Mouse (Mus musculus) left cerebral cortex, postnatal 25 days (tissue): ENCODE measurements around the gene Mylip. TPM values are rescaled to one million over a fixed set of nuclear protein-coding genes. Genes with fewer than 3 reads are reported as not detected.

Experiments used
- DNase-seq, 2 experiments: peaks; one replicate each; pipeline ENCODE4 v3.0.0; 2022; ENCODE audit warnings: low spot score in 2 of 2, mixed read lengths in 1 of 2
- intact Hi-C: fragments of 180-260 bp; cut with DNase I; formaldehyde crosslinking; loops from one replicate; pipeline ENCODE4 v1.15.1; 2025
- total RNA-seq, 2 experiments: library from RNA; stranded (reverse); gene quantifications; 2 replicates each; pipeline ENCODE4 v1.2.3; 2021

Gene Mylip
- total RNA-seq, 2 experiments from 2014 or later, result 16.0 to 17.9 TPM

DNA sequence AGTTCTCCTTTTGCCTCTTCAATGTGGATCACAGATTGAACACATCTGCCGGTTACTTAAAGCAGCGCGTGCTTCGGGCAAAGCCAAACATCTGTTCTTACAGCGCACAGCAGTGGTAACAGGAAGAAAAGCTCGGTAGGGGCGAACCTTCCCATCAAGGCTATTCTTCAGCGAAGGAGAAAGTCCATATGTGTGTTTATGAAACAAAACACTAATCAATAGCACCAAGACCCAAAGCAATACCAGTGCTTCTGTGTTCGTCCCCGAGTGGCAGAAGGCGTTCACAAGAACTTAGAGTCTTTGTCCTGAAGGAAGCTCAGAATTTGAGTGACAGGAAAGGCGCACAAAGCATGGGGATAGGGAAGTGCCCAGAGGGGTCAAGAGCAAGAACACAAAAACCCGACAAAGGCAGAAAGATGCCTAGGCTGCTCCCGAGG lies 27.1 kb downstream of the Mylip start:
- intact Hi-C loops, result no loop called here

DNA sequence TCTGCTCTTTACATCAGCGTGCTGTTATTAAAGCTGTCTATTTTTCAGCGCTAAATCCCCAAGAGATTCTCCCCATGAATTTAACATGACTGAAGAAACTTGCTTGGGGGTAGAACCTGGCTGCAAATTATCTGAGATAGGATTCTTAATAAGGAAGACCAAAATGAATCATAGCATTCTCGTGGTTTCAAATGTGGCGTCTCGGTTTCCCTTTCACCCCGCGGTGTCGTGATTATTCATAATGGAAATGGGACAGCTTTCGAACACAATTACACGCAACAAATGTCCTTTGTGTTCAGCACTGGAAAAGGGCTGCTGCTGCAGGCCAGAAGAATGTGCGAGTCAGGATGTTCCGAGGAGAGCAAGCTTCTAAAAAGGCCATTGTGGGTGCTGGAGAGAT lies 29.4 kb downstream of the Mylip start:
- intact Hi-C loops, result no loop called here
- no peak for DNase-seq

More for the DNA sequence above, 27.1 kb downstream of the Mylip start:
- no peak for DNase-seq

DNA sequence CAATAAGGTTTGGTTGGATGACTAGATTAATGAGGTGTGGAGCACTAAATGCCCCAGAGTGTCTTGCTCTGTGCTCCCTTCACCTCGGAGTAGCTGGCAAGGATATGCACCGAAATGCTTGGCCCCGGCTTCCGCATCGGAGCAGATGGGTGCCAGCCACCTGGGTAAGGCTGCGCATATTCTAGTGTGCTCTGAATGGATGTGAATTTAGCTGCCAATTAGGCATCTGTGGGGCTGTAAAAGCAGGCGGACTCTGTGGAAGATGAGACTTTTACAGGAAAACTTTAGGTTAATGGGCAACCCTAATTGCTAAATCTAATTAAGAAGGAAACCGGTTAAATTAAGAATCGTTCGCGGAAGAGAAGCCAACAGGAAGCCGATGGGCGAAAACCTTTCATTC lies 32.7 kb downstream of the Mylip start:
- intact Hi-C loops, result no loop called here
- no peak for DNase-seq

DNA sequence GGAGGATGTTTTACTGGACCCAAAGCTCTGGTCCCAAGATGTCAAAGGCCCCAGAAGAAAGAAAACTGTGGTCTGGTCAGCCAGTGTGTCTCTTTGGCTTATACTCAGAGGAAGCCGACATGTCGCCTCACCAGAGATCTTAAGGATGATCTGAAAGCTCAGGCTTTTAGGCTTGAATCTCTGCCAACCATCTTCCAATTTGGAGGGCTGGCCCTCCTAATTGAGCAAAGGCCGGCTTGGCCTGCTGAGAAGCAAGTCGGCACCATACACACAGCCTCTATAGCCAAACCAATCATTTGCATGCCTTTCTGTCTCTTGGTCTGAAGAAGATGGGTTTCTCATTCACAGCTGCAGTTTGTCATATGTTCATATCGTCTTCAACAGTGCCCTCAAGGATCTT lies 33.2 kb downstream of the Mylip start:
- DNase-seq, result no peak
- intact Hi-C loops, result no loop called here

DNA sequence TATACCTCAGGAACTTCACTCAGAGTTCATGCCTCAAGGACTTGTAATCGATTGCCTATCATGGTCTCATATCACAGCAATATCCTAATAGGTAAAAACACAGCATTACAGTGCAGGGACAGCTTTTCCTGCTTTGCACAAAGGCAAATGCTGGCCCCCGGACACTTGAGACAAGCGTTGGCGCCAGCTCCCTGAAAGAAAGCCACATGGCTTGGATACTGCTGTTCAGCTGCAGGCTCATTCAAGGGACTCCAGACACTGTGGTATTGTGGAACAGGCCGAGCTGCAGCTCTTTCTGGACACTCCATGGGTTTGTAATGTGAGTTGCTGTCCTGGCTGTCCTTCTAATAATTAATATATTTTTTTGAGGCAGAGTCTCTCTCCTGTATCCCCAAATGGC lies 34.4 kb downstream of the Mylip start:
- intact Hi-C loops, result no loop called here
- DNase-seq, result no peak

DNA sequence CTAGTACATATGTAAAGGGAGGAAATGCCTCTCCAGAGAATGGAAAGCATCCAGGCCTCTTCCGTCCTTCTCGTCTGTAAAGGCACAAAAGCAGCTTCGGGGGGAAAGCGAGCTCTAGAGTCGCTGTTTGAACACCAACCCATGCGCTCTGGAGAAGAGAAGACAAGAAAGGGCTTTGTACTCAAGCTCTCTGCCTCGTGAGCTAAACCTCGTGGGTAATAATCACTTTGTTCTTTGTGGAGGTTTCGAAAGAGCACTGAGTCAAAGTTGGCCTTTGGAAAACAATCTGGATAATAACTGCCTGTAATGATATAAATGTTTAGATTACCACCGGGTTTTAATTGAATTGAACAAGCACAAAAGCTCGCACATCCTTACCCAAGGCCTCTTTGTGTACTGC lies 39.7 kb downstream of the Mylip start:
- intact Hi-C loops, result no loop called here
- DNase-seq, result no peak

DNA sequence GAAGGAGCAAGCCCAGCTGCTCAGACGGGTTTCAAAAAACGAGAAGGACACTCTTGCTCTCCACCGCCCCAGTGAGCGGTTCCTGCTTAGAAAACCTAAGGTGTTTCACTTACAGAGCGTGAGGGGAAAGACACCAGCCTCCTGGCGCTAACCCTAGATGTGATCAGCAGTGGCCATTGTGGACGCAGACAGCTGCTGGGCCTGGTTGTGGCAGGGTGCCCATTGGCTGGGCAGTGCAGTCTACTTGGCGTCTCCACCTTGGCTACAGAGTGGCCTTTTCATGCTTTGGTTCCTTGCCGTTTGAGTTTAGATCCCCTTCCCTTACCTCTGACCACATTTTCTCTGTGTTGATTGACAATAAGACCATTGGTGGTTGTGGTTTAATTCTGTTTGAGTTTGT lies 47.6 kb downstream of the Mylip start:
- DNase-seq, result no peak
- intact Hi-C loops, result no loop called here

DNA sequence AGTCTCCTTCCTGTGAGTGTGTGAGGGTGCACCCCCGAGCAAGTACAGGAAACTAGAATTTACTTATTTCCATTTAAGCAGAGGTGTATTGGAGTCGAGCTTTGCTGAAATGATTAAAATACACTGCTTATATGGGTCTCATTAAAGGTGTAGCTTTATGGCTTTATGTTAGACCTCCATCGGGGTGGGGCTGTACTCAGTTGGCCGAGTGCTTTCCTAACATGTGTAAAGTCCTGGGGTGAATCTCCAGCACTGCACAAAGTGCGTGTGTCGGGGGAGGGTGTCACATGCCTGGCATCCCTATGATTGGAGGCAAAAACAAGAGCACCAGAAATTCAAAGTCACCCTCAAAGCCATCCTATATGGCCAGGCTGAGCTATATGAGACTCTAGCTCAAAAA lies 49.3 kb downstream of the Mylip start:
- intact Hi-C loops, result no loop called here
- no peak for DNase-seq

DNA sequence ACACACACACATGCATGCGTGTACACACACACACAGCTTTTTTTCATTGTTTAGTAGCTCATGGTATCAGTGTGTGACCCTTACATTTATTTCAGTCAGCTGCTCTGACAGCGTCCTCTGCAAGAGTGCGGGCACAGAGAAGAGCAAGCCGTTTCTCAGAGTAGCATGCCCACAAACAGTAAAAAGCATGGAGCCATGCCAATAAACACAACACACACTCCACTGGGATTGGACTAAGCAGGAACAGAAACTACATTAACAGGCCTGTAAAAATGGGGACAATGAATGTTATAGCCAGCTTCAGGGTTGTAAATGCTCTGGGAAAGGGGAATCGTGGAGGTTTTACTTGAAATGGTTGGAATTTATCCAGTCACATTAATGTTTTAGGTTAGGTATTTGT lies 50.7 kb downstream of the Mylip start:
- intact Hi-C loops, result no loop called here
- DNase-seq, result no peak

DNA sequence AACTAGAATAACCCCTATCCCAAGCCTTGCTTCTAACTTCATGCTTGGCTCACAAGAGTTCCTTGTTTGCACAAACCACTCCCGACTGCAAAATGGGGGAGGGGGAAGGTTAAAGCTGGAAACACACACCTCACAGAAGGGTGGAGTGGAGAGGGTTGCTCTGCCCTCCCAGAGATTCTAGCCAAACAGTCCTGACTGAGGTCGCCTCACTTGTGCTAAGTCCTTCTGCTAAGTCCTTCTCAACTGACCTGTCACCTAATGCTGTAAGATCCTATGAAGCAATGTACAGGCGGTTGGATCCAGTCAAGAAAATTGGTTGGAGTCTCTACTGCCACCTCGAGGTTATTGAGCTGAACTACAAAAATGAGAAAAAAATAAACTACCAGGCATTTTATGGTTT lies 52.9 kb downstream of the Mylip start:
- intact Hi-C loops, result loop anchor here (2.0 kb wide), 1 partner anchor 412 kb away; no protein-coding TSS in a partner anchor
- no peak for DNase-seq

DNA sequence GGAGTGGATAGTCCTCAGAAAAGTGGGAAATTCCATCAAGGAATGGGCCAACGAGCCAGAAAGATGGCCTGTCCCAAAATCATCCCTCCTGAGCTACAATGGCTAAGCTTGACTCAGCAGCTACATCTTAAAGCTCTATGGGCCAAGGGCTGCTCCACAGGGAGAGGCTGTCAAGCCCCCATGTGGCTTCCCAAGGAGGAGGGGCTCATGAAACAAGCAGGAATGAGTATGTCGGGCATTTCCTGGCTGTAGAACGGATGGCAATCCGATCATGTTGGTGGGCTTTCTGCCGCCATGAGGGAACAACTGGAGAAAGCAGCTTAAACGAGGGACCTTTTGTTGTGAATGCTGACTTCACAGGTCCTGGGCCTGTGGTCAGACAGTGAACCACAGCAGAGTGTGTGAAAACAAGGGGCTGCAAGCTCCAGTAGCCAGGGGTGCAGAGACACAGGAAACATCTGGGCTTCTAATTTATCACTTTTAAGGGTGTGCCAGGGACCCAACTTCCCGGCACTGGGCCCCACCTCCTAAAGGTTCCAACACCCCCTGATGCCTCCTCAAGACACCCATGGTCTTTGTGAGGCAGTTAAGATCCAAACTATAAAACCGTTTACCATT lies 53.5 kb downstream of the Mylip start:
- intact Hi-C loops, result loop anchor here (2.0 kb wide), 1 partner anchor 412 kb away; no protein-coding TSS in a partner anchor
- DNase-seq, result no peak

DNA sequence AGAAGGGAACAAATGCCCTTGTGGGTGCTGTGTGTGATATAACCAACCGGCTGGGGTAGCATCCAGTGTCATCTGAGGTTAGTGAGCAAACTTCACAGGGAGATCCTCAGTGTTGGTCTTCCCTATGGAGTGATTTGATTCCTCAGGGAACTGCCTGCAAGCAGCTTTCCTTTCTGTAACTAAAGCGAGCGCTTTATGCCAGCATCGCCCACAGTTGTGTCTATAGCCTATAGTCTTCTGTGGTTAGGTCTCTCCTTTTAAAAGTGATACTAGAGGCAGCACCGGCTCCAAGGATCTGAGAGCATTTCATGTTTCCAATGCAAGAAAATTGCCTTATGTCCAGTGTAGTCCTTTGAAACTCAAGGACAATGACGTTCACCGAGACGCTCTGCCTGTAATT lies 54.7 kb downstream of the Mylip start:
- intact Hi-C loops, result no loop called here
- peak in 1 of 2 experiments; percentile 70 for DNase-seq

DNA sequence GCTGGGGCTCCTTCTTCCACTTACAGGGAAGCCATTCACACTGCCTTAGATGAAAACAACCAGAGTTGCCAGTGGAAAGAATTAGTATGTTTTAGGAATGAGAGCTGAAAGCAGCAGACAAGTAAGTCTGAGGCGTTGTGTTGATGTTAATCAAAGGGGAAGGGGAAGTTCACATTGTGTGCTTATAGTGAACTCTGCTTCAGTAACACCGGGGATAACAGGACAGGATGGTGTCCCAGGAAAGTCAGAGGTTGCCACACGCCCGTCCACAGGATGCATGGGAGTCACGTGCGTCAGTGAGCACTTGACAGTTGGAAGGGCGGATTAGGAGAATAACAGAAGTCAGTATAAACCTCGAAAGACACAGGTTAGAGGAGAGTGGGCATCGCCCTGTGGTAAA lies 55.1 kb downstream of the Mylip start:
- intact Hi-C loops, result no loop called here

DNA sequence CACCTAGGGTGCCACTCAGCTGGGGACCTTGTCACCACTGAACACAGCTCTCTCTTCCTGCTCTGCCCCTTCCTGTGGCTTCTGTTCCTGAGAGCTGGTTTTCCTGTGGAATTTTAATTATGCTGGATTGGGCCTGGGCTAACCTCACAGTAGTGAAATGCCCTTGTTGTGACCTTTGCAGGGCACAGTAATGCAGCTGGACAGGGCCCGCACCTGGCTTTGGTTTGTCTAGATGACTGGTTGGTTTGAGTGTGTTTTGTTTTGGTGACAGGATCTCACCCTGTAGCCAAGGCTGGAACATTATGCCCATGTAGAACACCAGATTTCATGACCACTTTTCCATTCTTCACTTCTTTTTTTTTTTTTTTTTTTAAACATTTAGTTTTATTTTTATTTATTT lies 57.1 kb downstream of the Mylip start:
- DNase-seq, result no peak
- intact Hi-C loops, result no loop called here

More for the DNA sequence above, 55.1 kb downstream of the Mylip start:
- no peak for DNase-seq

DNA sequence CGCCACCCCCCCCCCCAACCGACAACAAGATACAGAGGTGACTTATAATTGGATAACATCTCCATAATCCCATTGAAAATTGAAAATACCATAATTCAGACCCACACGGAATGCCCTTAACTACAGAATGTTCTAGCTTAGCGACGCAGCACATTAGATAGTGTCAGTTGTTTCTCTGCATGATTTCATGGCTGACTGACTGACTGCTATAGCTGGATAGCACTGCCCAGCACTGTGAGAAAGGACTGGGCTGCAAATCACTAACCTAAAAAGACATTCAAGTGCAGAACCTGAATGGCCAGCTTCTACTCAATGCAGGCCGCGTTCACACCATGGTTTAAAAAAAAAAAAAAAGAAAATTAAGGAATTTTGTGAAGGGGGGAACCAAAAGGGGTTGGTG lies 62.9 kb downstream of the Mylip start:
- intact Hi-C loops, result no loop called here
- no peak for DNase-seq

DNA sequence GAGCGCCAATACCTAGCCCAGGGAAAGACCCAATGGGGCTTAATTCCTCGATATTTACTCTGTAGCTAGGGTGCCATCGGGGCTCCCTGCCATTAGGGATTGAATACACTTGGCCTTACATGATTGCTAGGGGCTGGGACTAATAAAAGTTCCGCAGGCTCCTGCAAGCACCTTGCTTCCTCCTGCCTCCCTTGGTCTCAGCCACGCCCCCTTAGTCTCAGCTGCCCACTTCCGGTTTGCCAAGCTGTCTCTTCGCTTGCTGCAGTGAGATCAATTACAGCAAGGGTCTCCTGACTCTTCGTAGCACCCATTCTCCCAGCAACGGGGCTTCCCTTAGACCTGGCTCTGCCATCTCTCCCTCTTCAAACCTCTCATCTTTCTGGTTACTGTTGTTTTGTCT lies 63.5 kb downstream of the Mylip start:
- DNase-seq, result no peak
- intact Hi-C loops, result no loop called here

DNA sequence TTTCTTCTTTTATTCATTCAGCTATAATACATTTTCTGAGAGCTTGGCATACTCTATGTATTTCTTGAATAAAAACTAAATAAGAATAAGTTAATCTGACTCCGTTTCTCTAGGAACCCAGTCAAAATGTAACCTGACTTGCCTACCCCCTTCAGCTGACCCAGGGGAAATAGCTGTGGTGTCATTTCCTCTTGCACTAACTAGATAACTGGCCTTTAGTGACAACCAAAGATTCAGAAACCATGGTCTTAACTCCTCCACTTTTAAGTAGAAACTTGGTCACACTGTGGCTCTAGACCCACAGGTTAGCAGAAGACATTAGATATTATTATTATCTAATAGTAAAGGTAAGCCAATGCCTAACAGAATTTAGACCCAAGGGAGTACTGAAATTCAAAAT lies 64.5 kb downstream of the Mylip start:
- DNase-seq, result no peak
- intact Hi-C loops, result no loop called here

DNA sequence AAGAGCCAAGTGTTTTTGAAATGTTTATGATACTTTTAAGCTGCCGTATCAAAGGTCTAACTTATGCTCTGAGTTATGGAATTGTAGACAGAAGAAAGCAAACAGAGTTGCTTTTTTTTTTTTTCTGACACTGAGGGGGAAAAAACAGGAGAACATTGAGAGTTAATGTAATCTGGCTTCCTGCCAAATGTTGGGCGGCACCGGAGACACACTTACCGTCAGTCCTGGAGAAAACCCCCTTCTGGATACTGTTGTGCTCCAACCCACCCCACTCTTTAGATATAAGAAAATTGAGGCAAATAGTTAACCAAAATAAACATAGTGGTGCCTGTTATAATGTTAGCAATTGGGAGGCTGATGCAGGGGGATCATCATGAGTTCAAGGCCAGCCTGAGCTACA lies 65.1 kb downstream of the Mylip start:
- intact Hi-C loops, result no loop called here
- no peak for DNase-seq

DNA sequence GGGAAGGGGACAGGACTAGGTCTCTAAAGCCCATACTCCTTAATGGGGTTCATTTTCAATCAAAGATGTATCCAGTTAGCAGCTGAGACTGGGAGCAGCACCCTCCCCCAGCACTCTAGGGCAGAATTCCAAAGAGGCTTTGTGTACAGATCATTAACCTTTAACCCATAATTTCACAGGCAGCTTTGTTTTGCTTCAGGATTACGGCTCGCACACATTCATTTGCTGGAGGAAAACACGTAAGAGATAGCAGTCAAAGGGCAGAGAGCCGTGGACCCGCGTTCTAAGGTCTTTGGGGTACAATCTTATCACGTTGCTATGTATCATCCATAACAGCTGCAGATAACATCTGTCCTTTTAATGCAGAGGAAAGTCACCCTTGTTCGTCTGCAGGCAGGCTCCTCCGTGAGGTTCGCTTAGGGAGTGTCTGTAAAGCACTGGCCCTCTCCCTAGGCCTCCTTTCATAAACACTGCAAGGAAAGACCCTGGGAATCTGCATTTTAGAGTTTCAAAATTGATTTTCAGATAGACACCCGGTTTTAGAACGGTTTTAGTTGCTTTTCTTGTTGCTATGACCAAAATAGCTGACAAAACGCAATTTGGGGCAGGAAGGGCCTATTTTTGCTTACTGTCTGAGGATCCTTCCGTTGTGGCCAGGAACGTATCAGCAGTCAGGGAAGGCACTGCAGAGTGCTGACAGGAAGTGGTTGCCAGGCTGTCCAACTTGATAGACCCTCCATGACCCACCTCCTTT lies 65.7 kb downstream of the Mylip start:
- DNase-seq, result peak in 1 of 2 experiments; percentile 39

DNA sequence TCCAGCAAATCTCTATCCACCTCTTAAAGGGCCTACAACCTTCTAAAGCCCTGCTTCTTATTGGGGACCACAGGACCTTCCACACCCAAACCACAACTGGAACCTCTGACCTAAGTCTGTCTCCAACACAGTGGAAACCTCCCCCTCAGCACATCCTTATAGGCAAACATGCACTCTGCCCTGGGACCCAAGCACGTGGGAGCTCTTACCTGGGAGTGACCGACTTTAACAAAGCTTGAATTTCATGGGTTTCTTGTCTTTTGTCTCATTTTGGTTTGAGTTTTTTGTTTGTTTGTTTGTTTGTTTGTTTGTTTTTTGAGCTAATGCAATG lies 66.3 kb downstream of the Mylip start:
- no peak for DNase-seq
- intact Hi-C loops, result no loop called here

More for the DNA sequence above, 65.7 kb downstream of the Mylip start:
- intact Hi-C loops, result no loop called here

DNA sequence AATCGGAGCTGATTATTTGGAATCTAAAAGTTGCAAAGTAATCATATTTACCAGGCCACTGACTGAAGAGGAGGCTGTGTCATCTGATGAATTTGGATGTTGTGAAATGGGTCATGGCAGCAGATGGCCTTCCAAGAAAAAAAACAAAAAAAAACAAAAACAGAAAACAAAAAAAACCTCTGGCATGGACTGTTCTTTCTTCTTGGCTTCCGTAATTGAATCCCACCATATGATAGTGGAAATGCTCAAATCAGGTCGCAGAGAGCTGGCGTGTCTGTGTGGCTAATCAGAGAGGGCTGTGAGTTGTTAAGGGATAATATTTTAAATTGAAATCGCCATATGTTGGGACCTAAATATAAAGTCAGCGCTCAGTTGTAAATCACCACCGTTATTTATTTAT lies 67.9 kb downstream of the Mylip start:
- no peak for DNase-seq
- intact Hi-C loops, result no loop called here

DNA sequence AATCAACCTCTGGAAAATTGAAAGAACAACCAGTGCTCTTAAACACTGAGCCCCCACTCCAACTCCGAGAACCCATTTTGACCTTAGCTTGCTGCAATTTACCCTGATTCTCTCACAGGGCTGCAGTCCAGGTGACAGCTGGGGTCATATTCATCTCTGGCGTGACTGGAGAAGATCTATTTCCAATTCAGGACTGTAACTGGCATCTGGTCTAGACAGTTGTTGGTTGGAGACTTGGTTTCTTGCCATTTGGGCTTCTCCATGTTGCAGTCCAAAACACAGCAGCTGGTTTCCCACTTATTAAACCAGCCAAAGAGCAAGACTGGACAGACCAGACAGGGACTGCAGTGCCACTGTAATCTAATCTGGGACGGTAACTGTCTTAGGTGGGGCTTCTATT lies 70.6 kb downstream of the Mylip start:
- intact Hi-C loops, result no loop called here
- DNase-seq, result no peak
